Mouse (Mus musculus) cortical plate, adult 2 months (tissue): ENCODE measurements around the gene Cyp27a1. TPM values are rescaled to one million over a fixed set of nuclear protein-coding genes. Genes with fewer than 3 reads are reported as not detected.

Experiments used
- H3K27ac ChIP-seq: fragments of 200-500 bp; 2 replicates; pipeline ENCODE4 v1.5.1; 2012; ENCODE audit warnings: low read length, control low read depth, inconsistent platforms; ENCODE audit not compliant: insufficient read depth
- H3K4me1 ChIP-seq: fragments of 200-500 bp; 2 replicates; pipeline ENCODE4 v1.6.1; 2011; ENCODE audit warnings: low read length; ENCODE audit not compliant: control insufficient read depth, insufficient read depth
- H3K4me3 ChIP-seq: fragments of 200-500 bp; 2 replicates; pipeline ENCODE4 v1.5.1; 2011; ENCODE audit warnings: mild to moderate bottlenecking, low read length, control low read depth; ENCODE audit not compliant: insufficient read depth
- CTCF ChIP-seq: fragments of 200-500 bp; IDR thresholded peaks from 2 replicates; pipeline ENCODE4 v1.5.1; 2011; ENCODE audit warnings: mild to moderate bottlenecking, control low read depth, low read length; ENCODE audit not compliant: insufficient read depth; ENCODE audit errors: extremely low read depth
- POLR2A ChIP-seq: fragments of 200-500 bp; IDR thresholded peaks from 2 replicates; pipeline ENCODE4 v1.6.1; 2011; ENCODE audit warnings: mild to moderate bottlenecking, low read length, control low read depth; ENCODE audit not compliant: insufficient read depth; ENCODE audit errors: extremely low read depth
- polyA plus RNA-seq: library from polyadenylated mRNA; depleted of rRNA; stranded (reverse); fragments of >200 nt; gene quantifications from 2 replicates; pipeline ENCODE4 v1.2.3, GENCODE M21; 2012

Cyp27a1 gene
- polyA plus RNA-seq, 1 experiment = 12.5 TPM

DNA sequence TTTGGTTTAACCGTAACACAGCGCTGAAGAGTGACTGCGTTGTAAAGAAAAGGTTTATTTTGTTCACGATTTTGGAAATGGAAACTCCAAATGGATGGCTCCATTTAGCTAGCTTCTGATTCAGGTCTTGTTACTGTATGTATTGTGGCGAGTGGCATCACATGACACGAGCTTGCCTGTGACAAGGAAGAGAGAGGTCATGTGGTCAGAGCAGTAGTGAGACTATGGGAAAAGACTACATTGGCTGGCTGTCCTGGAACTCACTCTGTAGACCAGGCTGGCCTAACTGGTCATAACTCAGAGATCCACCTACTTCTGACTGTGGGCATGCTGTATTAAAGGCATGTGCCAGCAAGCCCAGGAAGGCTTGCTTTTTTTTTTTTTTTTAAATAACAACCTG, 2.5 kb downstream of the Cyp27a1 start:
- no peak overlapping the region for H3K4me3 ChIP-seq
- TF ChIP-seq POLR2A (no peak), CTCF (no peak)
- H3K27ac ChIP-seq = no peak overlapping the region
- H3K4me1 ChIP-seq = no peaks in the 10 kb centered on the region

DNA sequence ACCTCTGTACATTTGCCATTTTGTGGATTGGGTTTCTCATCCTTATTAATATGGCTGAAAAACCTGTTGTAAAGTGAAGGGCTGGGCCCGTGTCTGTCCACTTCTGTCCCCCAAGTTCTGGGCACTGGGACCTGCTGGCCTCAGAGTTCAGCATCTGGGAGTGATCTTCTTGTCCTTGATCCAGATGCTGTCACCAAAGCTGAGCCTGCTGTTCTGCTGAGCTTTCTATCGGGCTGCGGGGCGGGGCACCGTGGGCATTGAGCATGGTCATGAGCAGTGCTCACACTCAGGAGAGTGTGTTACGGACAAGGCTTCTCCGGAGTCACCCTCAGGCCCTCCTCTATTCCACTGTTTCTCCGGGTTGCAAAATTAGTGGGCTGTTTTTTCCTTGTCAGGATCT, 4.7 kb downstream of the Cyp27a1 start:
- H3K4me3 ChIP-seq = no peak overlapping the region
- H3K4me1 ChIP-seq = no peaks in the 10 kb centered on the region
- no peak overlapping the region for H3K27ac ChIP-seq
- TF ChIP-seq CTCF (no peak), POLR2A (no peak)

DNA sequence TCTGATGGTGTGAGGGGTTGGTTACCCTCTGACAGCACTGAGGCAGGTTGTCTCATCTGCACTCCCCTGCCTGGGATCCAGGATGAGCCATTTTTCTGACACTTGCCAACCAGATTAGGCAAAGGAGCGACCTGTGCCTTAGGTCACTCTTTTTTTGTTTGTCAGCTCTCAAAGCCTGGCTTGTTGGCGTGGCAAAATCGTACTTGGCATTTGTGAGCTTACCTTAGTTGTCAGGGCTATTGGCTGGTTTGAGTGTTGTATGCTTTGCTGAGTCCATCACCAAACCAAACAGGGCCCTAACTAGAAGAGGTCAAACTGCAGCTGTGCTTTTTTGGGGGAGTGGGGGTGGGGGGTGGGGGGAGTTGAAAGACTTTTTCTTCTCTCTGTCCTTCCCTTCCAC, 5.9 kb downstream of the Cyp27a1 start:
- Histone ChIP-seq H3K4me1 (no peaks in the 10 kb centered on the region), H3K27ac (no peak overlapping the region), H3K4me3 (no peak overlapping the region)
- TF ChIP-seq POLR2A = no peak
- TF ChIP-seq CTCF = no peak

DNA sequence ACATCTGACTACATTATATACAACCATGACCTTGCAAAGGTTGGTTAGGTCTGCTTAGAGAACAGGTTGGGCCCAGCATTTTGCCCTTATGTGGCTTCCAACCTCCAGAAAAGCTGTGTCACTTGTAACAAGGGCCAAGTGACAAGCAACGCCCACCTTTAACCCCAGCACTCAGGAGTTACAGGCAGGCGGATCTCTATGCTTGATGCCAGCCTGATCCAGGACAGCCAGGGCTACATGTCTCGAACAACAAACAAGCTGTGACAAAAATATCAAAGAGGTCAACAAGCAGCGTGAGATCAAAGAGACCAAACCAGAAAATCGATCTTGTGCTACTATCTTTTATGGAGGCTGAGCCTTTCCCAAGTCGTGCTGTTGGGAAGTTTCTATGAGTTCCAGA, 8.3 kb downstream of the Cyp27a1 start:
- TF ChIP-seq CTCF = no peak
- no peak for TF ChIP-seq POLR2A
- Histone ChIP-seq H3K4me1 (no peaks in the 10 kb centered on the region), H3K4me3 (no peak overlapping the region), H3K27ac (no peak overlapping the region)

DNA sequence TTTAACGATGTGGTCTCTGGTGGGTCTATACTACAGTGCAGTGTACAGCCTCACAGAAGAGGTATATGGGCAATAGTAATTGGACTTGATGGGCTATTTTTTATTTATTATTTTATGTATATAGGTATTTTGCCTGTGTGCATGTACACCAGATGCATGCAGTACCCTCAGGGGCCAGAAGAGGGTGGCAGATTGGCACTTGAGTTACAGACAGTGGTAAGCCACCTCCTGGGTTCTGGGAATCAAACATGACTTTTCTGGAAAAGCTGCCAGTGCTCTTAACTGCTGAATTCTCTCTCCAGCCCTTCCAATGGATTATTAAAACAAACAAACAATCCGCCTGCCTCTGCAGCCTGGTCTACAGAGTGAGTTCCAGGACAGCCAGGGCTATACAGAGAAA, 10.4 kb downstream of the Cyp27a1 start:
- no peak overlapping the region for H3K27ac ChIP-seq
- no peaks in the 10 kb centered on the region for H3K4me1 ChIP-seq
- TF ChIP-seq POLR2A = no peak
- no peak for TF ChIP-seq CTCF
- H3K4me3 ChIP-seq = no peak overlapping the region

DNA sequence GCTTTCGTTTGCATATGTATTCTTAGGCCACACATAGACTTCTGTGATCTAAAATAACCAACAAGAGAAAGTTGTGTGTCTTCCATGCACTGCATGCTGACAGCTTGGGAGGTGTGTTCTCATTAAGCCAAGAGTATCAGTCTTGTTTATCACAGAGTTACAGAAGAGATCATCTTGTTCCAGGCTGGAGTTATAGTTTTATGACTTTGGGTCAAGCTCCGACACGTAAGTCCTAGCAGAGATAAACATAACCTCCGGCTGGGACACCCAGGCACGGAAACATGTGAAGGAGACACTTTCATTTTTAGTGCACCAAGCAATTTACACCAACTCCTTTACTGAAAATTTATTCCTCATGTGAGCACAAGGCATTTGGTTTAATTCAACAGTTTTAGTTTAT, 12.7 kb downstream of the Cyp27a1 start:
- no peak overlapping the region for H3K27ac ChIP-seq
- H3K4me3 ChIP-seq = no peak overlapping the region
- no peaks in the 10 kb centered on the region for H3K4me1 ChIP-seq
- TF ChIP-seq POLR2A (no peak), CTCF (no peak)

DNA sequence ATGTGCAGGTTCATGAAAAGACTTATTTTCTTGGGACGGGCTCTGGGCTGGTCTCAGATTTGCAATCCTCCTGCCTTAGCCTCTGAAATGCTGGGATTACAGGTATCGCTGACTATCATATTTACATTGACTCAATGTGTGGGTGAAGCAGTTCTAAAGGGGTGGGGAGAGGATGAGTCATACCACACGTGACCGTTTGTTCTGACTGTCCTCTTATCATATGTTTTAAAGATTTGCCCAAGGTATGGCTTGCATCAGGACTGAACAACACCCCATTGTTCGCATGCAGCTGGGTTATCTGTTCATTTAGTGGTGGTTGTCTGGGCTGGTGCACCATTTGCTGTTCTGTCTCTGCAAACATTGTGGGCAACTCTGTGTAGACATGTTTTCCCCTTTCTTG, 13.3 kb downstream of the Cyp27a1 start:
- TF ChIP-seq CTCF (no peak), POLR2A (no peak)
- H3K4me3 ChIP-seq = no peak overlapping the region
- H3K4me1 ChIP-seq = no peaks in the 10 kb centered on the region
- H3K27ac ChIP-seq = no peak overlapping the region

DNA sequence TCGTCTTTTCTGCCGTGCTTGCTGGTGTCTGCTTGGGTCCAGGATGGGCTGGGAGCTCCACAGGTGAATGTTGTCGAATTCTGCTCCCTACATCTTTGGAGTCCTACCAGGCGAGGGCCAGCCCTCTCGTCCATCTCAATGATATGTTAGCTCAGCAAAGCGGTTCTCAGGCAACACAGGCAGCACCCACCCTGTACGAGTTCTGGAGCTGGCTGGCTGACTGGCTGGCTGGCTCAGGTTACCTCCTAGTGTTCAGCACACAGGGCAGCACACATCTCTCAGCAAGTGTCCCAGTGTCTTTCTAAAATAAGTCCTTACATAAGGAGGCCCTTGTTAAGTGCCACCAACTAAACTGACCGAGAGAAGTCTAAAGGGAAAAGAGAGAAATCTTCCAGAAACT, 15.1 kb downstream of the Cyp27a1 start:
- H3K27ac ChIP-seq = no peak overlapping the region
- no peaks in the 10 kb centered on the region for H3K4me1 ChIP-seq
- TF ChIP-seq CTCF = no peak
- no peak for TF ChIP-seq POLR2A
- no peak overlapping the region for H3K4me3 ChIP-seq

DNA sequence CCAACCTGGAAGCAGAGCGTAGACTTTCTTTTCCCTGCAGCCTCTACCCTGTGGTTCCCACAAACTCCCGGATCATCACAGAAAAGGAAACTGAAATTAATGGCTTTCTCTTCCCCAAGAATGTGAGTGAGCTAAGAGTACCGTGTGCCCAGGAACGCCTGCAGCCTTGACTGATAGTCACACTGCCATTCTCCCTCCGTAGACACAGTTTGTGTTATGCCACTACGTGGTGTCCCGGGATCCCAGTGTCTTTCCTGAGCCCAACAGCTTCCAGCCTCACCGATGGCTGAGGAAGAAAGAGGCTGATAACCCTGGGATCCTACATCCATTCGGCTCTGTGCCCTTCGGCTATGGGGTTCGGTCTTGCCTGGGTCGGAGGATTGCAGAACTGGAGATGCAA, 23.6 kb downstream of the Cyp27a1 start:
- TF ChIP-seq CTCF (no peak), POLR2A (no peak)
- no peak overlapping the region for H3K27ac ChIP-seq
- H3K4me3 ChIP-seq = no peak overlapping the region
- no peaks in the 10 kb centered on the region for H3K4me1 ChIP-seq

DNA sequence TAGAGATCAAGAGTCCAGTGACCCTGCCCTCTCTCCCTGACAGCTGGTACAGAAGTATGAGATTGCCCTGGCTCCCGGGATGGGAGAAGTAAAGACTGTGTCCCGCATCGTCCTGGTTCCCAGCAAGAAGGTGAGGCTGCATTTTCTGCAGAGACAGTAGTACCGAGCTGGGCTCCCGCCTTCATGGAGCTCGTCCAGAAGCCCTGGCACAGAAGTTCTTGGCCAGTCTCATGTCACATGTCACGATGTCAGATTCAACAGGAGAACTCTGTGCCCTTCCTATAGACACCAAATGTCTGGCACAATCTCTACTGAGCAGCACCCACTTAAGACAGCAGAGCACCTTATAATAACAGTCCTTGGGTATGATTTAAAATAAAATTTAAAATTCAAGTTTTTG, 24.1 kb downstream of the Cyp27a1 start:
- TF ChIP-seq CTCF (no peak), POLR2A (no peak)
- no peaks in the 10 kb centered on the region for H3K4me1 ChIP-seq
- H3K27ac ChIP-seq = no peak overlapping the region
- H3K4me3 ChIP-seq = no peak overlapping the region

DNA sequence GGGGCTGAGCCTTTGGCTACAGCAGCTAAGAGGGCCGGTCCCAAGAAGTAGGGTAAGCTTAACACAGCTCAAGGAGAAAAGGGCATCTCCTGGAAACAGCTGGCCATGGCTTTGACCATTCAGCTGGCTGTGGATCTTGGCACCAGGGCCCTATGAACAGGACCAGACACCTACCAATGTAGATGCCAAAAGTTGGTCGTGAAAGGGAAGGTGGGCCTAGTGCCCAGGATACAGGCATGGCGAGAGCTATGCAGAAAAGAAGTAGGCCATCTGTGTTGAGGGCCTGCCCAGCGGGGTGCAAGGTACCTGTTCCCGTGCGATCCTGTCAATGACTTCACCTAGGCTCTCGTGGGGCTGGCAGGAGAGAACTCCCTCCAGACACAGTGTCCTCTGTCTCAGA, 27.5 kb downstream of the Cyp27a1 start:
- Histone ChIP-seq H3K4me1 (no peaks in the 10 kb centered on the region), H3K27ac (no peak overlapping the region), H3K4me3 (no peak overlapping the region)
- TF ChIP-seq CTCF = no peak
- TF ChIP-seq POLR2A = no peak

DNA sequence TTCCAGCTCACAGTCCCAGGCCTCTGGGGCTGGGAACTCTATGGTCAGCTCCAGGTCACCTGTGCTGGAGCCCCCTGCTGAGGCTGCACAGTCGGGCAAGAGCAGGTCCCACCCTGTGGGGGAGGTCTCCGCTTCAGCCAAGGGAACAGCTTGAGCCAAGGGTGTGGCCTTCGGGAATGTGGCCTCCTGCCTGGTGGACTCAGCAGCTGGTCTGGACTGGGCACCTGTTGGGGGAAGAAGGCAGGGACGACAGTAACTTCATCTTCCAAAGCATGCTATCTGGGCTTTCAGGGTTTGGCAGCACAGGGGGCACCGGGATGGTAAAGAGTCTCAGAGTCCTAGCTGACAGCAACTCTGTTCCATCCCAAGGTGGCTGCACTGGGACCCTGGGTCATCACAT, 34.0 kb downstream of the Cyp27a1 start:
- TF ChIP-seq CTCF = no peak
- no peak for TF ChIP-seq POLR2A
- no peaks in the 10 kb centered on the region for H3K4me1 ChIP-seq

More for the DNA sequence above, 34.0 kb downstream of the Cyp27a1 start:
- Histone ChIP-seq H3K4me3 (no peak overlapping the region), H3K27ac (no peak overlapping the region)
